Mouse (Mus musculus): ENCODE measurements around the gene Nxn. TPM values are rescaled to one million over a fixed set of nuclear protein-coding genes. Genes with fewer than 3 reads are reported as not detected.

Gene Nxn
- polyA plus RNA-seq, 1 experiment from 2014 or later, result 28.7 TPM

GRCm38 (mm10) chr11:76324801-76325200 is 74.1 kb downstream of the Nxn start:
- WGBS, result 35% methylated on average over 9 of the region's 9 CpGs
- Histone ChIP-seq H3K27me3 (ENCODE audit: control insufficient read depth, insufficient read depth, low read length) (no peaks in the 10 kb centered on the region), H3K4me1 (ENCODE audit: control insufficient read depth, insufficient read depth, low read length) (peaks cover 63% of the 10 kb centered on the region), H3K9me3 (replicated peaks; ENCODE audit: control insufficient read depth, low read length) (no peaks in the 10 kb centered on the region), H3K4me2 (ENCODE audit: low read depth, low read length) (no peak overlapping the region), H3K4me3 (replicated peaks; ENCODE audit: low read length) (no peak overlapping the region), H3K27ac (ENCODE audit: low read length) (peak overlapping the region; percentile 76), H3K36me3 (ENCODE audit: control insufficient read depth, insufficient read depth, low read length) (no peaks in the 10 kb centered on the region), H3K9ac (ENCODE audit: low read length) (no peak overlapping the region)
- ATAC-seq (ENCODE audit: insufficient read depth, low FRiP score), result peak; percentile 38

GRCm38 (mm10) chr11:76324207-76324606 is 74.7 kb downstream of the Nxn start:
- H3K27me3 ChIP-seq (ENCODE audit: control insufficient read depth, insufficient read depth, low read length), result no peaks in the 10 kb centered on the region
- peak overlapping the region; percentile 52 for H3K27ac ChIP-seq (ENCODE audit: low read length)
- no peaks in the 10 kb centered on the region for H3K9me3 ChIP-seq (replicated peaks; ENCODE audit: control insufficient read depth, low read length)
- peaks cover 63% of the 10 kb centered on the region for H3K4me1 ChIP-seq (ENCODE audit: control insufficient read depth, insufficient read depth, low read length)
- no peak overlapping the region for H3K4me2 ChIP-seq (ENCODE audit: low read depth, low read length)
- no peaks in the 10 kb centered on the region for H3K36me3 ChIP-seq (ENCODE audit: control insufficient read depth, insufficient read depth, low read length)
- H3K4me3 ChIP-seq (replicated peaks; ENCODE audit: low read length), result no peak overlapping the region
- peak; percentile 39; the same call in 1 of the 2 replicates for ATAC-seq (ENCODE audit: insufficient read depth, low FRiP score)
- H3K9ac ChIP-seq (ENCODE audit: low read length), result 0 out of 2 replicates have a peak overlapping the region, but pooled peaks have one; percentile 26
- WGBS, result 32% methylated on average over 9 of the region's 9 CpGs

- H3K36me3 ChIP-seq (ENCODE audit: control insufficient read depth, insufficient read depth, low read length), result no peaks in the 10 kb centered on the region
- ATAC-seq (ENCODE audit: insufficient read depth, low FRiP score), result 0 out of 2 replicates have a peak, but pooled peaks have one; percentile 15
- no peaks in the 10 kb centered on the region for H3K27me3 ChIP-seq (ENCODE audit: control insufficient read depth, insufficient read depth, low read length)
- peaks cover 50% of the 10 kb centered on the region for H3K4me1 ChIP-seq (ENCODE audit: control insufficient read depth, insufficient read depth, low read length)
- no peak overlapping the region for H3K4me3 ChIP-seq (replicated peaks; ENCODE audit: low read length)
- H3K4me2 ChIP-seq (ENCODE audit: low read depth, low read length), result no peak overlapping the region
- H3K9ac ChIP-seq (ENCODE audit: low read length), result no peak overlapping the region
- H3K9me3 ChIP-seq (replicated peaks; ENCODE audit: control insufficient read depth, low read length), result no peaks in the 10 kb centered on the region
- H3K27ac ChIP-seq (ENCODE audit: low read length), result no peak overlapping the region
- WGBS, result 76% methylated on average over 5 of the region's 5 CpGs
Observed at GRCm38 (mm10) chr11:76322939-76323338, 76.0 kb downstream of the Nxn start.

GRCm38 (mm10) chr11:76322081-76322480 is 76.9 kb downstream of the Nxn start:
- 48% methylated on average over 1 of the region's 1 CpGs for WGBS
- no peaks in the 10 kb centered on the region for H3K27me3 ChIP-seq (ENCODE audit: control insufficient read depth, insufficient read depth, low read length)
- no peak overlapping the region for H3K9ac ChIP-seq (ENCODE audit: low read length)
- no peak overlapping the region for H3K4me2 ChIP-seq (ENCODE audit: low read depth, low read length)
- H3K4me1 ChIP-seq (ENCODE audit: control insufficient read depth, insufficient read depth, low read length), result peaks cover 42% of the 10 kb centered on the region
- no peak overlapping the region for H3K4me3 ChIP-seq (replicated peaks; ENCODE audit: low read length)
- ATAC-seq (ENCODE audit: insufficient read depth, low FRiP score), result no peak
- H3K27ac ChIP-seq (ENCODE audit: low read length), result no peak overlapping the region
- no peaks in the 10 kb centered on the region for H3K9me3 ChIP-seq (replicated peaks; ENCODE audit: control insufficient read depth, low read length)
- H3K36me3 ChIP-seq (ENCODE audit: control insufficient read depth, insufficient read depth, low read length), result no peaks in the 10 kb centered on the region

- H3K27me3 ChIP-seq (ENCODE audit: control insufficient read depth, insufficient read depth, low read length), result no peaks in the 10 kb centered on the region
- 88% methylated on average over 9 of the region's 9 CpGs for WGBS
Observed at GRCm38 (mm10) chr11:76320475-76320874, 78.5 kb downstream of the Nxn start.

GRCm38 (mm10) chr11:76319714-76320435 is 79.1 kb downstream of the Nxn start:
- Histone ChIP-seq H3K4me1 (ENCODE audit: control insufficient read depth, insufficient read depth, low read length) (peaks cover 22% of the 10 kb centered on the region), H3K4me3 (replicated peaks; ENCODE audit: low read length) (no peak overlapping the region), H3K4me2 (ENCODE audit: low read depth, low read length) (no peak overlapping the region), H3K9me3 (replicated peaks; ENCODE audit: control insufficient read depth, low read length) (no peaks in the 10 kb centered on the region), H3K9ac (ENCODE audit: low read length) (no peak overlapping the region), H3K27me3 (ENCODE audit: control insufficient read depth, insufficient read depth, low read length) (no peaks in the 10 kb centered on the region), H3K27ac (ENCODE audit: low read length) (peak overlapping the region; percentile 20; the same call in 1 of the 2 replicates), H3K36me3 (ENCODE audit: control insufficient read depth, insufficient read depth, low read length) (no peaks in the 10 kb centered on the region)
- 63% methylated on average over 9 of the region's 9 CpGs for WGBS
- no peak for ATAC-seq (ENCODE audit: insufficient read depth, low FRiP score)

More at GRCm38 (mm10) chr11:76320475-76320874, 78.5 kb downstream of the Nxn start:
- Histone ChIP-seq H3K9ac (ENCODE audit: low read length) (no peak overlapping the region), H3K4me1 (ENCODE audit: control insufficient read depth, insufficient read depth, low read length) (peaks cover 28% of the 10 kb centered on the region), H3K9me3 (replicated peaks; ENCODE audit: control insufficient read depth, low read length) (no peaks in the 10 kb centered on the region), H3K27ac (ENCODE audit: low read length) (no peak overlapping the region; the same call in 1 of the 2 replicates), H3K4me3 (replicated peaks; ENCODE audit: low read length) (no peak overlapping the region), H3K4me2 (ENCODE audit: low read depth, low read length) (no peak overlapping the region), H3K36me3 (ENCODE audit: control insufficient read depth, insufficient read depth, low read length) (no peaks in the 10 kb centered on the region)
- no peak for ATAC-seq (ENCODE audit: insufficient read depth, low FRiP score)

GRCm38 (mm10) chr11:76317904-76318303 is 81.0 kb downstream of the Nxn start:
- Histone ChIP-seq H3K9me3 (replicated peaks; ENCODE audit: control insufficient read depth, low read length) (no peaks in the 10 kb centered on the region), H3K4me1 (ENCODE audit: control insufficient read depth, insufficient read depth, low read length) (peaks cover 10% of the 10 kb centered on the region), H3K4me2 (ENCODE audit: low read depth, low read length) (no peak overlapping the region), H3K36me3 (ENCODE audit: control insufficient read depth, insufficient read depth, low read length) (no peaks in the 10 kb centered on the region), H3K9ac (ENCODE audit: low read length) (no peak overlapping the region), H3K27ac (ENCODE audit: low read length) (no peak overlapping the region), H3K27me3 (ENCODE audit: control insufficient read depth, insufficient read depth, low read length) (no peaks in the 10 kb centered on the region), H3K4me3 (replicated peaks; ENCODE audit: low read length) (no peak overlapping the region)
- 69% methylated on average over 2 of the region's 2 CpGs for WGBS
- ATAC-seq (ENCODE audit: insufficient read depth, low FRiP score), result no peak

GRCm38 (mm10) chr11:76315785-76316444 is 83.0 kb downstream of the Nxn start:
- peaks cover 19% of the 10 kb centered on the region for H3K4me1 ChIP-seq (ENCODE audit: control insufficient read depth, insufficient read depth, low read length)
- H3K4me3 ChIP-seq (replicated peaks; ENCODE audit: low read length), result no peak overlapping the region
- no peaks in the 10 kb centered on the region for H3K36me3 ChIP-seq (ENCODE audit: control insufficient read depth, insufficient read depth, low read length)
- no peak overlapping the region for H3K9ac ChIP-seq (ENCODE audit: low read length)
- 81% methylated on average over 5 of the region's 5 CpGs for WGBS
- ATAC-seq (ENCODE audit: insufficient read depth, low FRiP score), result no peak
- no peak overlapping the region for H3K4me2 ChIP-seq (ENCODE audit: low read depth, low read length)
- no peaks in the 10 kb centered on the region for H3K9me3 ChIP-seq (replicated peaks; ENCODE audit: control insufficient read depth, low read length)
- H3K27ac ChIP-seq (ENCODE audit: low read length), result no peak overlapping the region
- no peaks in the 10 kb centered on the region for H3K27me3 ChIP-seq (ENCODE audit: control insufficient read depth, insufficient read depth, low read length)

GRCm38 (mm10) chr11:76314741-76315140 is 84.2 kb downstream of the Nxn start:
- Histone ChIP-seq H3K27me3 (ENCODE audit: control insufficient read depth, insufficient read depth, low read length) (no peaks in the 10 kb centered on the region), H3K36me3 (ENCODE audit: control insufficient read depth, insufficient read depth, low read length) (no peaks in the 10 kb centered on the region), H3K27ac (ENCODE audit: low read length) (no peak overlapping the region), H3K9ac (ENCODE audit: low read length) (no peak overlapping the region), H3K4me2 (ENCODE audit: low read depth, low read length) (no peak overlapping the region), H3K9me3 (replicated peaks; ENCODE audit: control insufficient read depth, low read length) (no peaks in the 10 kb centered on the region), H3K4me1 (ENCODE audit: control insufficient read depth, insufficient read depth, low read length) (peaks cover 26% of the 10 kb centered on the region), H3K4me3 (replicated peaks; ENCODE audit: low read length) (no peak overlapping the region)
- no peak for ATAC-seq (ENCODE audit: insufficient read depth, low FRiP score)
- WGBS, result 72% methylated on average over 4 of the region's 4 CpGs

Data from stomach, embryonic 16.5 days (tissue).